Mouse (Mus musculus) E14TG2a.4 (cell line): Measurements from ENCODE around the gene Tex35.

ENCODE experiments used
- CTCF ChIP-seq: conservative IDR thresholded peaks from 2 replicates; pipeline ENCODE4 v1.5.1; 2014; ENCODE audit warnings: low read length
- NANOG ChIP-seq: IDR thresholded peaks from 2 replicates; pipeline ENCODE4 v1.6.1; 2014; ENCODE audit warnings: borderline replicate concordance, low read length, mixed read lengths
- POU5F1 ChIP-seq: IDR thresholded peaks from 2 replicates; pipeline ENCODE4 v1.6.1; 2014; ENCODE audit warnings: low read length, borderline replicate concordance

DNA sequence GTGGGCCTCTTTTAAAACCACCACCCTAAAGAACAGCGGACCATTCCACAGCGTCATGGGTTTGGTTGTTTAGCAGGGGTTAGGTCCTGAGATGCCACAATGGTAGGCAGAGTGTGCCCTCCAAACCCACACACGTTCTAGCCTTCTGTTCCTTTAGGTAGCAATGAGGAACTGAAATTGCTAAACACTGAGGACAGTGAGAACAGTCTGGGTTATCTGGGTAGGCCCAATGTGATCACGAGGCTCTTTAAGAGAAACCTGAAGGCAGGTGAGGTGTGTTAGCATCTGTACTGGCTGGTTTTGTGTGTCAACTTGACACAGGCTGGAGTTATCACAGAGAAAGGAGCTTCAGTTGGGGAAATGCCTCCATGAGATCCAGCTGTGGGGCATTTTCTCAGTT, 12.9 kb downstream of the Tex35 start:
- TF ChIP-seq CTCF (no peak), POU5F1 (no peak), NANOG (no peak)
